25 mouse cellular contexts compared by ENCODE assay signal in genomic region chr1:185893421-185893820, GRCm38 (mm10).
"Had no signal": no experiment of that assay in that cellular context is flagged by ENCODE, and none has a peak within 500 bp of the region (broad histone marks: within the 10 kb centered on the region; RNA-seq: fewer than 3 reads in every experiment).

No protein-coding gene starts in this region.

- ATAC-seq: hindbrain, postnatal 0 days; intestine, embryonic 16.5 days had no signal

- H3K27ac ChIP-seq: heart, embryonic 10.5 days; hindbrain, embryonic 13.5 days; hindbrain, embryonic 15.5 days; hindbrain, postnatal 0 days; kidney, embryonic 15.5 days; kidney, postnatal 0 days; limb, embryonic 10.5 days; limb, embryonic 12.5 days; liver, embryonic 14.5 days had no signal

- H3K9me3 ChIP-seq: heart, embryonic 10.5 days; heart, embryonic 12.5 days; hindbrain, embryonic 13.5 days; hindbrain, embryonic 15.5 days; kidney, embryonic 15.5 days; limb, embryonic 10.5 days; limb, embryonic 12.5 days had no signal

- H3K4me1 ChIP-seq: heart, embryonic 10.5 days; hindbrain, embryonic 13.5 days; hindbrain, embryonic 15.5 days had no signal

- H3K9ac ChIP-seq: heart, embryonic 12.5 days; hindbrain, embryonic 13.5 days; hindbrain, embryonic 15.5 days; kidney, embryonic 15.5 days; limb, embryonic 12.5 days; liver, embryonic 14.5 days had no signal

- H3K27me3 ChIP-seq: heart, embryonic 12.5 days; hindbrain, embryonic 13.5 days; hindbrain, embryonic 15.5 days; kidney, embryonic 15.5 days; limb, embryonic 12.5 days had no signal

- H3K4me3 ChIP-seq: heart, embryonic 10.5 days; heart, embryonic 12.5 days; hindbrain, embryonic 13.5 days; hindbrain, embryonic 15.5 days; kidney, embryonic 15.5 days; limb, embryonic 10.5 days; limb, embryonic 12.5 days had no signal

- DNase-seq: gastrocnemius, postnatal 14 days; gastrocnemius, postnatal 36 days; heart, adult 18-20 months; heart, postnatal 10 days; heart, postnatal 36 days; kidney, adult 11 months; kidney, adult 2 months; kidney, adult 9 months; kidney, postnatal 14 days; kidney, postnatal 36 days; layer of hippocampus, adult 9-11 months; layer of hippocampus, postnatal 36 days; liver had no signal

- H3K4me2 ChIP-seq: heart, embryonic 12.5 days; hindbrain, embryonic 13.5 days; hindbrain, embryonic 15.5 days; kidney, embryonic 15.5 days; limb, embryonic 12.5 days; liver, embryonic 11.5 days had no signal

- H3K36me3 ChIP-seq: heart, embryonic 10.5 days; heart, embryonic 12.5 days; hindbrain, embryonic 13.5 days; hindbrain, embryonic 15.5 days; kidney, embryonic 15.5 days; limb, embryonic 10.5 days; limb, embryonic 12.5 days had no signal
